Mouse (Mus musculus) forebrain, embryonic 11.5 days (tissue): ENCODE measurements around the gene Ptprd. TPM values are rescaled to one million over a fixed set of nuclear protein-coding genes. Genes with fewer than 3 reads are reported as not detected.

ENCODE experiments used
- ATAC-seq: fragments of 200-750 bp; cut with Nextera tagmentation; replicated peaks from 2 replicates; pipeline ENCODE4 v1.8.0; 2017; ENCODE audit warnings: moderate TSS enrichment; ENCODE audit not compliant: low FRiP score
- DNase-seq: peaks from one replicate; pipeline ENCODE4 v3.0.0-alpha.2; 2017; ENCODE audit warnings: low spot score
- H3K27ac ChIP-seq: fragments of 300-500 bp; sonication (generic); 2 replicates; pipeline ENCODE4 v1.5.1; 2014; ENCODE audit warnings: low read depth, low read length
- H3K27me3 ChIP-seq: fragments of 300-500 bp; sonication (generic); 2 replicates; pipeline ENCODE4 v1.6.1; 2014; ENCODE audit warnings: mild to moderate bottlenecking, low read length, mixed read lengths; ENCODE audit not compliant: control insufficient read depth, insufficient read depth
- H3K36me3 ChIP-seq: fragments of 300-500 bp; sonication (generic); 2 replicates; pipeline ENCODE4 v1.6.1; 2014; ENCODE audit warnings: mild to moderate bottlenecking, low read length, moderate library complexity, mixed read lengths; ENCODE audit not compliant: control insufficient read depth, insufficient read depth
- H3K4me1 ChIP-seq: fragments of 300-500 bp; sonication (generic); replicated peaks from 2 replicates; pipeline ENCODE4 v1.6.1; 2014; ENCODE audit warnings: low read length, mixed read lengths; ENCODE audit not compliant: control insufficient read depth, insufficient read depth
- H3K4me2 ChIP-seq: fragments of 300-500 bp; sonication (generic); 2 replicates; pipeline ENCODE4 v1.6.1; 2014; ENCODE audit warnings: low read depth, mild to moderate bottlenecking, low read length, moderate library complexity, mixed read lengths; ENCODE audit not compliant: severe bottlenecking
- H3K4me3 ChIP-seq: fragments of 300-500 bp; sonication (generic); 2 replicates; pipeline ENCODE4 v1.5.1; 2014; ENCODE audit warnings: low read depth, low read length
- H3K9ac ChIP-seq: fragments of 300-500 bp; sonication (generic); 2 replicates; pipeline ENCODE4 v1.6.1; 2014; ENCODE audit warnings: low read length
- H3K9me3 ChIP-seq: fragments of 300-500 bp; sonication (generic); 2 replicates; pipeline ENCODE4 v1.6.1; 2016; ENCODE audit warnings: low read length, mixed read lengths; ENCODE audit not compliant: control insufficient read depth
- WGBS: fragments of 180-500 bp; shearing (Covaris S2); extraction: QIAGEN DNeasy Blood & Tissue Kit; methylation state at CpG from one replicate; pipeline ENCODE4 v1.1.7; 2014; 5-methylcytosine and 5-hydroxymethylcytosine counted together
- polyA plus RNA-seq: library from polyadenylated mRNA; unstranded; fragments of >200 nt; fragmentation: Nextera tagmentation; extraction: Ambion mirVana; gene quantifications from 2 replicates; pipeline ENCODE4 v1.2.1, GENCODE M21; 2014

Ptprd gene
- polyA plus RNA-seq, 1 experiment from 2014 or later = 30.1 TPM

DNA sequence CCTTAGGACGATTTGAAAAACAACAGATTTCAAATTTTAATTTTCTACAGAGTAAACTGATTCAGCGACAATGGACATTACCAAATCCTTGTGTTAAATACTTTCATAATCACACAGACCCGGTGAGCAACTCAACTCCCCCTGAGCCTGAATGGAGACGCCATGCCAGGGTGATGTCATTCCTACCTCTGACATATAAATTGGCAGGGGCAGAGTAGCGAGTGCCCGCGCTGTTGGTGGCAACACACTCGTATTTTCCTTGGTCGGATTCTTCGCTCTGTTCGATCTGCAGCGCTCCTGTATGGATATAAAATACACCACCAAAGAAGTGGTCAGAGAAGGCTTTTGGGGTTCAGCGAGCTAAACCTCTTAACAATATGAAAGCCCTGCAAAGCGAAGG is 2075.1 kb downstream of the Ptprd start:
- ATAC-seq (no peak), DNase-seq (no peak)
- Histone ChIP-seq H3K4me1 (no peaks in the 10 kb centered on the region), H3K4me2 (no peak overlapping the region), H3K9me3 (no peaks in the 10 kb centered on the region), H3K27ac (no peak overlapping the region), H3K36me3 (no peaks in the 10 kb centered on the region), H3K4me3 (no peak overlapping the region), H3K27me3 (no peaks in the 10 kb centered on the region), H3K9ac (no peak overlapping the region)
- 86% methylated on average over 14 of the region's 14 CpGs for WGBS

- no peak for DNase-seq
- no peak for ATAC-seq
- H3K4me2 ChIP-seq = no peak overlapping the region
- WGBS = 96% methylated on average over 4 of the region's 4 CpGs
- no peak overlapping the region for H3K9ac ChIP-seq
- H3K4me1 ChIP-seq = no peaks in the 10 kb centered on the region
- H3K27me3 ChIP-seq = no peaks in the 10 kb centered on the region
- H3K4me3 ChIP-seq = no peak overlapping the region
- no peaks in the 10 kb centered on the region for H3K9me3 ChIP-seq
- H3K36me3 ChIP-seq = no peaks in the 10 kb centered on the region
- H3K27ac ChIP-seq = no peak overlapping the region
These were observed 2119.9 kb downstream of the Ptprd start for GRCm38 (mm10) chr4:76091845-76092244.

GRCm38 (mm10) chr4:76089866-76090265 is 2121.9 kb downstream of the Ptprd start:
- DNase-seq (no peak), ATAC-seq (no peak)
- no peak overlapping the region for H3K4me3 ChIP-seq
- no peak overlapping the region for H3K4me2 ChIP-seq
- no peak overlapping the region for H3K9ac ChIP-seq
- H3K27me3 ChIP-seq = no peaks in the 10 kb centered on the region
- H3K36me3 ChIP-seq = no peaks in the 10 kb centered on the region
- no peak overlapping the region for H3K27ac ChIP-seq
- H3K9me3 ChIP-seq = no peaks in the 10 kb centered on the region
- H3K4me1 ChIP-seq = no peaks in the 10 kb centered on the region

DNA sequence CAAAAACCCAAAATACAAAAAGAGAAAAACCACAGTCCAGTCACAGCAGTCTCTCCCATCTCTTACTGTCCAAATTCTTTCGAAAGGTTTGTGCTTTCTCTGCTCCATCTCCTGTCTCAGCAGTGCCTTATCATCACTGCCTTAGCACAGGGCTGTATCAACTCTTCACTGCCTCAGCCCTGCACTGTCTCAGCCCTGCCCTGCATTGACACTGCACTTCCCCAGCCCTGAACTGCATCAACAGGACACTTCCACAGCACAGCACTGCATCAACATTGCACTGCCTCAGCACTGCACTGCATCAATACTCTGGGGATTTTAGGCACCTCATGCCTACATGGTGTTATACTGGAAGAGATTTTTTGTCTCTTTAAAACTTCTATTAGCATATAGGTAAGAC is 2135.7 kb downstream of the Ptprd start:
- no peak for ATAC-seq
- no peak overlapping the region for H3K9ac ChIP-seq
- no peak overlapping the region for H3K4me2 ChIP-seq
- no peaks in the 10 kb centered on the region for H3K36me3 ChIP-seq
- H3K27ac ChIP-seq = no peak overlapping the region
- no peak for DNase-seq
- 100% methylated on average over 1 of the region's 1 CpGs for WGBS
- H3K4me3 ChIP-seq = no peak overlapping the region
- H3K27me3 ChIP-seq = no peaks in the 10 kb centered on the region
- no peaks in the 10 kb centered on the region for H3K9me3 ChIP-seq
- H3K4me1 ChIP-seq = no peaks in the 10 kb centered on the region

DNA sequence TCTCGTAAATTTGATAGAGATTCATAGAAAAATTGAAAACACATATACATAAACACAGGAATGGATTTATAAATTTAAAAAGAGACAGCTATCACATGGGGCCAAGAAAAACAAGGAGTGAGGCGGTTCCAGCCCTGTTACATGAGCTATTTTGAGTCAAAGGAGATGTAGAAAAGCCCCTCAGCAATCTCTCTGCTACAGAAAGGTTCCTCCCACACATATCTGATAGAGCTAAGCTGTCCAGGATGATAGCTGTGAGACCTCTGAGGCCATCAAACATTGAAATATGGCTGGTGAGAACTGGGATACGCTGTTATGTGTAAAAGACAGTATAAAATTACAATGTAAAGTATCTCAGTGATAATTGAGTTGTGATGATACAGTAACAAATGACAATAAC is 2138.5 kb downstream of the Ptprd start:
- Histone ChIP-seq H3K36me3 (no peaks in the 10 kb centered on the region), H3K4me2 (no peak overlapping the region), H3K27ac (no peak overlapping the region), H3K4me3 (no peak overlapping the region), H3K9me3 (no peaks in the 10 kb centered on the region), H3K9ac (no peak overlapping the region), H3K4me1 (no peaks in the 10 kb centered on the region), H3K27me3 (no peaks in the 10 kb centered on the region)
- ATAC-seq = no peak
- WGBS = 86% methylated on average over 3 of the region's 3 CpGs
- DNase-seq = no peak

GRCm38 (mm10) chr4:76071720-76072119 is 2140.0 kb downstream of the Ptprd start:
- no peaks in the 10 kb centered on the region for H3K36me3 ChIP-seq
- H3K27me3 ChIP-seq = no peaks in the 10 kb centered on the region
- DNase-seq = no peak
- no peak overlapping the region for H3K4me2 ChIP-seq
- H3K9ac ChIP-seq = no peak overlapping the region
- ATAC-seq = no peak
- no peak overlapping the region for H3K27ac ChIP-seq
- H3K4me3 ChIP-seq = no peak overlapping the region
- WGBS = 61% methylated on average over 6 of the region's 6 CpGs
- no peaks in the 10 kb centered on the region for H3K9me3 ChIP-seq
- no peaks in the 10 kb centered on the region for H3K4me1 ChIP-seq

- Histone ChIP-seq H3K4me1 (no peaks in the 10 kb centered on the region), H3K4me2 (no peak overlapping the region), H3K36me3 (no peaks in the 10 kb centered on the region), H3K27ac (no peak overlapping the region), H3K9me3 (no peaks in the 10 kb centered on the region), H3K9ac (no peak overlapping the region), H3K4me3 (no peak overlapping the region), H3K27me3 (no peaks in the 10 kb centered on the region)
- DNase-seq = no peak
- WGBS = 82% methylated on average over 2 of the region's 2 CpGs
- ATAC-seq = no peak
These were observed 2154.9 kb downstream of the Ptprd start for GRCm38 (mm10) chr4:76056836-76057235.

DNA sequence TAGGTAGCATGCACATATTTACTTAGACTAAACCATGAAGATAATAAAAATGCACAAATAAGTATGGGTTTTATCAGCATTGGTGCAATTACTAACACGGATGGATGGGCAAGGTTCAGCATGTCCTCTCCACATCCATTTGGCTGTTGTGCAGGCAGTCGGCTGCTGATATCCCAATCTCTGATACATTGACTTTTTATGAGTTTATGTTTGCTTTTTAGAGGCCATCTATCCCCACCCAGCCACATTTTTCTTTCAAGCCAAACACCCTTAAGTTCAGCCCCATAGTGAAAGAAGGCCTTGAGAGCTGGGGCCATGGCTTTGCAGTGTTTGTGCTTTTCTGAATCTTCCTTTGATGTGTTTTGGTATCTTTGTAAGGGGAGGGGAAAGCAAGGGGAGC is 2166.1 kb downstream of the Ptprd start:
- Histone ChIP-seq H3K4me3 (no peak overlapping the region), H3K36me3 (no peaks in the 10 kb centered on the region), H3K27ac (no peak overlapping the region), H3K9ac (no peak overlapping the region), H3K27me3 (no peaks in the 10 kb centered on the region), H3K4me2 (no peak overlapping the region), H3K9me3 (no peaks in the 10 kb centered on the region), H3K4me1 (no peaks in the 10 kb centered on the region)
- ATAC-seq (no peak), DNase-seq (no peak)
- 91% methylated on average over 2 of the region's 2 CpGs for WGBS

- Histone ChIP-seq H3K4me3 (no peak overlapping the region), H3K9ac (no peak overlapping the region), H3K27me3 (no peaks in the 10 kb centered on the region), H3K4me1 (no peaks in the 10 kb centered on the region), H3K4me2 (no peak overlapping the region), H3K27ac (no peak overlapping the region), H3K9me3 (no peaks in the 10 kb centered on the region), H3K36me3 (no peaks in the 10 kb centered on the region)
- 67% methylated on average over 1 of the region's 1 CpGs for WGBS
- ATAC-seq (no peak), DNase-seq (no peak)
These were observed 2167.0 kb downstream of the Ptprd start for GRCm38 (mm10) chr4:76044802-76045201.
